Mouse (Mus musculus) thymus, adult 2 months (tissue): ENCODE measurements at regions not wholly inside any gene's neighbourhood (a gene's known extent, or its start where the extent isn't known, plus 50 kb on each side); places are given as distances from the start of the nearest gene placed in this dataset.

ENCODE experiments used
- DNase-seq: peaks from one replicate; pipeline ENCODE4 v3.0.0; 2021
- H3K27ac ChIP-seq: fragments of 200-500 bp; 2 replicates; pipeline ENCODE4 v1.5.1; 2012; ENCODE audit warnings: low read length, control low read depth; ENCODE audit not compliant: control insufficient read depth, insufficient read depth
- H3K27me3 ChIP-seq: fragments of 200-500 bp; 2 replicates; pipeline ENCODE4 v1.6.1; 2012; ENCODE audit warnings: mild to moderate bottlenecking, low read length, moderate library complexity, mixed read lengths; ENCODE audit not compliant: control insufficient read depth, insufficient read depth
- H3K36me3 ChIP-seq: fragments of 200-500 bp; 2 replicates; pipeline ENCODE4 v1.6.1; 2012; ENCODE audit warnings: mild to moderate bottlenecking, low read length, moderate library complexity; ENCODE audit not compliant: control insufficient read depth, insufficient read depth
- H3K4me1 ChIP-seq: fragments of 200-500 bp; replicated peaks from 2 replicates; pipeline ENCODE4 v1.6.1; 2012; ENCODE audit warnings: low read length; ENCODE audit not compliant: control insufficient read depth, insufficient read depth
- H3K4me3 ChIP-seq: fragments of 200-500 bp; 2 replicates; pipeline ENCODE4 v1.5.1; 2012; ENCODE audit warnings: mild to moderate bottlenecking, low read length, control low read depth, moderate library complexity; ENCODE audit not compliant: control insufficient read depth, insufficient read depth
- CTCF ChIP-seq: fragments of 200-500 bp; IDR thresholded peaks from 2 replicates; pipeline ENCODE4 v1.5.1; 2012; ENCODE audit warnings: mild to moderate bottlenecking, control low read depth, low read length, moderate library complexity, borderline replicate concordance; ENCODE audit not compliant: control insufficient read depth, poor library complexity, insufficient read depth; ENCODE audit errors: extremely low read depth
- POLR2A ChIP-seq: fragments of 200-500 bp; IDR thresholded peaks from 2 replicates; pipeline ENCODE4 v1.6.1; 2012; ENCODE audit warnings: mild to moderate bottlenecking, low read length, control low read depth, moderate library complexity; ENCODE audit not compliant: control insufficient read depth, poor library complexity, insufficient read depth; ENCODE audit errors: extremely low read depth
- WGBS: fragments of 180-500 bp; shearing (Covaris S2); methylation state at CpG from one replicate; pipeline ENCODE4 v1.1.7; 2018; 5-methylcytosine and 5-hydroxymethylcytosine counted together

GRCm38 (mm10) chr8:93627626-93628025 is 92.0 kb upstream of the Ces5a start:
- 88% methylated on average over 6 of the region's 6 CpGs for WGBS
- Histone ChIP-seq H3K4me3 (no peak overlapping the region), H3K27me3 (no peaks in the 10 kb centered on the region), H3K27ac (no peak overlapping the region), H3K36me3 (no peaks in the 10 kb centered on the region), H3K4me1 (no peaks in the 10 kb centered on the region)
- no peak for DNase-seq
- TF ChIP-seq CTCF: no peak
- TF ChIP-seq POLR2A: no peak

GRCm38 (mm10) chr8:93632896-93633295 is 97.3 kb upstream of the Ces5a start:
- no peaks in the 10 kb centered on the region for H3K36me3 ChIP-seq
- DNase-seq: no peak
- 85% methylated on average over 8 of the region's 8 CpGs for WGBS
- no peak overlapping the region for H3K27ac ChIP-seq
- no peaks in the 10 kb centered on the region for H3K27me3 ChIP-seq
- TF ChIP-seq POLR2A (no peak), CTCF (no peak)
- no peaks in the 10 kb centered on the region for H3K4me1 ChIP-seq
- no peak overlapping the region for H3K4me3 ChIP-seq

- no peaks in the 10 kb centered on the region for H3K27me3 ChIP-seq
- no peaks in the 10 kb centered on the region for H3K4me1 ChIP-seq
- no peak overlapping the region for H3K27ac ChIP-seq
- no peak for DNase-seq
- WGBS: 70% methylated on average over 2 of the region's 2 CpGs
- no peak overlapping the region for H3K4me3 ChIP-seq
- H3K36me3 ChIP-seq: no peaks in the 10 kb centered on the region
- TF ChIP-seq POLR2A: no peak
- no peak for TF ChIP-seq CTCF
Observed at GRCm38 (mm10) chr8:93642770-93643169, 107.1 kb upstream of the Ces5a start.

GRCm38 (mm10) chr8:93643471-93644215 is 108.0 kb upstream of the Ces5a start:
- no peaks in the 10 kb centered on the region for H3K36me3 ChIP-seq
- no peak overlapping the region for H3K27ac ChIP-seq
- TF ChIP-seq POLR2A: no peak
- TF ChIP-seq CTCF: no peak
- no peak overlapping the region for H3K4me3 ChIP-seq
- no peaks in the 10 kb centered on the region for H3K27me3 ChIP-seq
- no peak for DNase-seq
- 73% methylated on average over 4 of the region's 4 CpGs for WGBS
- H3K4me1 ChIP-seq: no peaks in the 10 kb centered on the region

- Histone ChIP-seq H3K27me3 (no peaks in the 10 kb centered on the region), H3K4me3 (no peak overlapping the region), H3K36me3 (no peaks in the 10 kb centered on the region), H3K27ac (no peak overlapping the region), H3K4me1 (no peaks in the 10 kb centered on the region)
- TF ChIP-seq CTCF: no peak
- DNase-seq: no peak
- 99% methylated on average over 2 of the region's 2 CpGs for WGBS
Observed at GRCm38 (mm10) chr8:93653421-93653820, 117.8 kb upstream of the Ces5a start.

- Histone ChIP-seq H3K4me1 (no peaks in the 10 kb centered on the region), H3K4me3 (no peak overlapping the region), H3K36me3 (no peaks in the 10 kb centered on the region), H3K27ac (no peak overlapping the region), H3K27me3 (no peaks in the 10 kb centered on the region)
- DNase-seq: no peak
- no peak for TF ChIP-seq CTCF
- WGBS: 86% methylated on average over 14 of the region's 14 CpGs
Observed at GRCm38 (mm10) chr8:93653913-93654705, 118.5 kb upstream of the Ces5a start.

GRCm38 (mm10) chr8:93655752-93656151 is 120.1 kb upstream of the Ces5a start:
- Histone ChIP-seq H3K4me1 (no peaks in the 10 kb centered on the region), H3K4me3 (no peak overlapping the region), H3K27me3 (no peaks in the 10 kb centered on the region), H3K36me3 (no peaks in the 10 kb centered on the region), H3K27ac (no peak overlapping the region)
- DNase-seq: no peak
- 92% methylated on average over 9 of the region's 9 CpGs for WGBS
- no peak for TF ChIP-seq POLR2A
- no peak for TF ChIP-seq CTCF
